ENCODE assay signal across 31 mouse cellular contexts in the genomic region with DNA sequence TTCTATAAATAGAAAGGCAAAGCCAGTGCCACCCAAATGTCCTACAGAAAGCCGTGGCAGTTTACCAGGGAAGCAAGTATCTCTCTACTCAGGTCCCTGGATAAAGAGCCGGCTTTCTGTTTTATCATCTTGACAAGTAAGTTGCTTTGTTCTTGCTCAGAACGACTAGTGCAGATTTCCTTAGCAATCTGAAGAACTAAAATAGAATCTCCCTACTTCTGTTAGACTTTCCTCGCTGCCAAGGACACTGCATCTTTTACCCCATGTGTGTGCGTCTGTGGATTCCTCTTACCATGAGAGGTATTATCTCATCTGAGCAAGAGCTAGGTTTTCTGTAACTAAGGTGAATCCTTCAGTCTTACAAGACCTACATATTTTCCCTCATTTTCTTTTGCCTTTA. TPM values are rescaled to one million over a fixed set of nuclear protein-coding genes. Genes with fewer than 3 reads are reported as not detected.
DNase-seq lines count a peak whose midpoint lies in the region; ATAC-seq lines count a peak whose summit lies in the region.
"Had no signal": no experiment of that assay in that cellular context is flagged by ENCODE, and none has a peak within 500 bp of the region (broad histone marks: within the 10 kb centered on the region; RNA-seq: fewer than 3 reads in every experiment).

No protein-coding gene starts in this region.

- intact Hi-C loops in heart, postnatal 25 days (cut with DNase I), result no loop called here
- intact Hi-C loops in left cerebral cortex, postnatal 4 days (cut with DNase I), result loop anchor here (10.0 kb wide), 1 partner anchor 64 kb away; no protein-coding TSS in a partner anchor

- no peak overlapping the region for H3K4me2 ChIP-seq in forebrain, embryonic 11.5 days (ENCODE audit: low read depth, low read length, severe bottlenecking)
- no peak overlapping the region for H3K4me2 ChIP-seq in forebrain, embryonic 15.5 days (replicated peaks)
- peak overlapping the region; percentile 29 for H3K4me2 ChIP-seq in heart, embryonic 14.5 days (ENCODE audit: low read length)
- H3K4me2 ChIP-seq: hindbrain, embryonic 14.5 days; limb, embryonic 15.5 days; liver, embryonic 13.5 days; midbrain, embryonic 12.5 days; neural tube, embryonic 12.5 days had no signal

- H3K9ac ChIP-seq in forebrain, embryonic 11.5 days (ENCODE audit: low read length), result no peak overlapping the region
- H3K9ac ChIP-seq in forebrain, embryonic 15.5 days (replicated peaks), result no peak overlapping the region
- no peak overlapping the region for H3K9ac ChIP-seq in heart, embryonic 14.5 days (ENCODE audit: low read length)
- H3K9ac ChIP-seq: hindbrain, embryonic 14.5 days; limb, embryonic 15.5 days; liver, embryonic 13.5 days; midbrain, embryonic 12.5 days; neural tube, embryonic 12.5 days had no signal

- H3K4me3 ChIP-seq in forebrain, embryonic 11.5 days (ENCODE audit: low read depth, low read length), result no peak overlapping the region
- no peak overlapping the region for H3K4me3 ChIP-seq in forebrain, embryonic 15.5 days
- no peak overlapping the region for H3K4me3 ChIP-seq in heart, embryonic 14.5 days (ENCODE audit: control insufficient read depth in 1 of 2, insufficient read depth in 1 of 2, low read depth in 1 of 2, low read length in 2 of 2)
- H3K4me3 ChIP-seq: limb, embryonic 10.5 days; limb, embryonic 15.5 days; liver, embryonic 13.5 days; megakaryocyte, embryonic 14.5 days; midbrain, embryonic 12.5 days; myocyte; neural tube, embryonic 12.5 days had no signal

- H3K27ac ChIP-seq in forebrain, embryonic 11.5 days (ENCODE audit: low read depth, low read length), result no peak overlapping the region
- no peak overlapping the region for H3K27ac ChIP-seq in forebrain, embryonic 15.5 days (replicated peaks)
- peak overlapping the region; percentile 8 to 42; a peak in 2 of 4 replicates for H3K27ac ChIP-seq in heart, embryonic 14.5 days (replicated peaks in 1 of 2; ENCODE audit: control insufficient read depth in 1 of 2, insufficient read depth in 1 of 2, low read depth in 2 of 2, low read length in 2 of 2)
- H3K27ac ChIP-seq: hindbrain, embryonic 14.5 days; limb, embryonic 10.5 days; limb, embryonic 15.5 days; liver, embryonic 13.5 days; midbrain, embryonic 12.5 days; neural tube, embryonic 12.5 days had no signal

- no peaks in the 10 kb centered on the region for H3K4me1 ChIP-seq in forebrain, embryonic 11.5 days (replicated peaks; ENCODE audit: control insufficient read depth, insufficient read depth, low read length)
- H3K4me1 ChIP-seq in forebrain, embryonic 15.5 days, result no peaks in the 10 kb centered on the region
- H3K4me1 ChIP-seq in heart, embryonic 14.5 days (ENCODE audit: control insufficient read depth in 2 of 2, insufficient read depth in 2 of 2, low read length in 2 of 2), result peaks cover 0 to 10% of the 10 kb centered on the region in 2 experiments; a peak in 2 of 4 replicates
- H3K4me1 ChIP-seq: limb, embryonic 10.5 days; limb, embryonic 15.5 days; liver, embryonic 13.5 days; megakaryocyte, embryonic 14.5 days; midbrain, embryonic 12.5 days; neural tube, embryonic 12.5 days had no signal

- no peaks in the 10 kb centered on the region for H3K27me3 ChIP-seq in forebrain, embryonic 11.5 days (ENCODE audit: control insufficient read depth, insufficient read depth, low read length)
- H3K27me3 ChIP-seq in forebrain, embryonic 15.5 days, result no peaks in the 10 kb centered on the region
- no peaks in the 10 kb centered on the region for H3K27me3 ChIP-seq in heart, embryonic 14.5 days (ENCODE audit: control insufficient read depth, insufficient read depth, low read length)
- H3K27me3 ChIP-seq: limb, embryonic 15.5 days; liver, embryonic 13.5 days; midbrain, embryonic 12.5 days; neural tube, embryonic 12.5 days had no signal

- ATAC-seq in forebrain, embryonic 11.5 days (replicated peaks; ENCODE audit: low FRiP score), result no peak
- ATAC-seq in forebrain, embryonic 15.5 days (replicated peaks), result no peak
- ATAC-seq in heart, embryonic 14.5 days (ENCODE audit: insufficient number of reproducible peaks, insufficient read depth, low FRiP score, low read depth), result no peak
- ATAC-seq: activated CD4-positive, CD25-positive, alpha-beta regulatory T cell, adult 4 months; forebrain, embryonic 16.5 days; intestine, postnatal 0 days; lung, postnatal 0 days had no signal

- WGBS in forebrain, embryonic 11.5 days, result 88% methylated on average over 5 of the region's 5 CpGs
- WGBS in forebrain, embryonic 15.5 days, result 81% methylated on average over 5 of the region's 5 CpGs
- 24% methylated on average over 5 of the region's 5 CpGs for WGBS in heart, embryonic 14.5 days

- no peaks in the 10 kb centered on the region for H3K9me3 ChIP-seq in forebrain, embryonic 11.5 days (ENCODE audit: control insufficient read depth, low read length)
- H3K9me3 ChIP-seq in forebrain, embryonic 15.5 days, result no peaks in the 10 kb centered on the region
- no peaks in the 10 kb centered on the region for H3K9me3 ChIP-seq in heart, embryonic 14.5 days (ENCODE audit: control insufficient read depth, low read length)
- H3K9me3 ChIP-seq: limb, embryonic 15.5 days had no signal

- no peaks in the 10 kb centered on the region for H3K36me3 ChIP-seq in forebrain, embryonic 11.5 days (ENCODE audit: control insufficient read depth, insufficient read depth, low read length)
- H3K36me3 ChIP-seq in forebrain, embryonic 15.5 days, result no peaks in the 10 kb centered on the region
- H3K36me3 ChIP-seq in heart, embryonic 14.5 days (ENCODE audit: control insufficient read depth, insufficient read depth, low read length), result no peaks in the 10 kb centered on the region
- H3K36me3 ChIP-seq: limb, embryonic 10.5 days; limb, embryonic 15.5 days; liver, embryonic 13.5 days; midbrain, embryonic 12.5 days; neural tube, embryonic 12.5 days had no signal

- DNase-seq in forebrain, embryonic 11.5 days (ENCODE audit: low spot score), result peak; percentile 28
- no peak for DNase-seq in heart, postnatal 25 days (ENCODE audit: low spot score)
- peak; percentile 7 for DNase-seq in left cerebral cortex, adult 11 months (ENCODE audit: low spot score)
- no peak for DNase-seq in left cerebral cortex, postnatal 4 days
- DNase-seq in cerebellum, postnatal 25 days, result no peak
- DNase-seq: adrenal gland, adult 2 months; adrenal gland, postnatal 36 days; cerebellum, adult 2 months; cerebellum, postnatal 14 days; gastrocnemius, postnatal 25 days; heart, adult 18-20 months; heart, postnatal 4 days; kidney, adult 9 months; kidney, postnatal 10 days; liver, embryonic 13.5 days; lung, adult 18-20 months; lung, postnatal 4 days had no signal

RNA-seq across cellular contexts. Expression of a gene that starts 33.4 kb away (rescaled TPM):
- polyA plus RNA-seq in forebrain, embryonic 11.5 days (2014; fragmentation: Nextera tagmentation; extraction: Ambion mirVana), result 1.0 and 1.4 TPM in 2 replicates
- polyA plus RNA-seq in forebrain, embryonic 15.5 days (2015; fragmentation: Nextera tagmentation; extraction: Ambion mirVana), result 1.8 and 2.3 TPM in 2 replicates
- 0.93 and 1.2 TPM in 2 replicates for polyA plus RNA-seq in heart, embryonic 14.5 days (2014; fragmentation: Nextera tagmentation; extraction: Ambion mirVana)
- 1 to 10 TPM; 2.0 to 2.8 TPM for total RNA-seq in heart, postnatal 25 days (2021)
- total RNA-seq in left cerebral cortex, postnatal 4 days (2021), result 10 to 100 TPM; 32.2 to 33.3 TPM
- total RNA-seq: CH12.LX had no signal
- polyA plus RNA-seq: activated CD4-positive, CD25-positive, alpha-beta regulatory T cell, adult 4 months; liver, embryonic 13.5 days had no signal

Comparison
In these comparisons a context has a peak if more than half of its experiments do, and no peak if none do; other contexts are left out.
1. DNase-seq: peak in forebrain, embryonic 11.5 days (single experiment) and left cerebral cortex, adult 11 months (single experiment); none in heart, postnatal 25 days (single experiment), left cerebral cortex, postnatal 4 days (single experiment) and cerebellum, postnatal 25 days (0 of 2).
2. H3K27ac ChIP-seq: peak in heart, embryonic 14.5 days (2 of 2); none in forebrain, embryonic 11.5 days (single experiment) and forebrain, embryonic 15.5 days (single experiment).